Mouse (Mus musculus): Measurements from ENCODE around the gene Nptxr.

DNA sequence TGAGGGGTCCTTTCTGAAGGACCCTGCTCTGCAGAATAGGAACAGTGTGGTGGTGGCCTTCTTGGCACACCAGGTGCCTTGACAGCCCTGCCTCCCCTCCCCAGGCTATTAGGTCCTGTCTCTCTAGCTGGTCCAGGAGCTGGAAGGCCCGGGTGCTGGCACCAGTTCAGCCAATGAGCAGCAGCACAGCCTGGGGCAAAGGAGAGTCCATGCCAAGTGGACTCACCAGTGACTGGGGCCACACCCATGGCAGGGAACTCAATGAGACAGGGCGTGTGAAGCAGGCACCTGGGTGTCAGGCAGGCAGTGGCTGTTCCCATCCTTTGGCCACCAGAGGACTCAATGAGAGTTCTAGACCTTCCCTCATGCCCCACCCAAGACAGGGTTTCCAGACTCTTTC, 39.2 kb downstream of the Nptxr start:
- TF ChIP-seq ZMIZ1 (IDR thresholded peaks at IDR 0.05; ENCODE audit: low read depth, low read length) (no peak), MAX (IDR thresholded peaks at IDR 0.05; ENCODE audit: low read length) (no peak)

Data from CH12.LX (cell line).